Mouse (Mus musculus): Measurements from ENCODE around the gene 1600014C10Rik. TPM values are rescaled to one million over a fixed set of nuclear protein-coding genes. Genes with fewer than 3 reads are reported as not detected.
A peak's percentile ranks its signal among the peaks of the same experiment; 100 is the strongest.

The 1600014C10Rik gene
- polyA plus RNA-seq, 2 experiments: 4.7 to 10.3 TPM

DNA sequence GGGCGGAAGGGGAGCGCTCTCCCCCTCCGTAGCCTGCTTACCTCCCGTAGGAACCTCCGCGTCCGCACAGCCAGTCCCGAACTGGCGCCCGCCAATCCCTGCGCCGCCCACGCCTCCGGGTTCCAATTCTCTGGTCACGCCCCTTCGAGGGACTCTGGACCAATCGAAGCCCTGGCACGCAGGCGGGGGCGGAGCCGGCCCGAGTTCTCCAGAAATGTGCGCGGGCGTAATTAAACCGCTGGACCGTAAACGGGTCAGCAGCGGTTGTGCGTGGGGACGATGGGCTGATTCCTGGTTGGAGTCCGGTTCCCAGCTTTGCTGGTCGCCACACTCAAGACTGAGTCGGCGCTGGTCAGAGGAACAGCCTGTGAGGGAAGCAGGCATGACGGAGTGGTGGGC lies 44.9 kb downstream of the 1600014C10Rik start, which contains the start of gene Plekhf1:
Gene Plekhf1 (minus strand): TSS at position 117 of the 399 bp plus-strand sequence.
- peak within 1 kb of the TSS; percentile 34 for H3K9ac ChIP-seq (replicated peaks)
- H3K27me3 ChIP-seq (ENCODE audit: control insufficient read depth, insufficient read depth, low read length): no peaks in the 10 kb centered on the region
- H3K36me3 ChIP-seq (replicated peaks; ENCODE audit: control insufficient read depth, insufficient read depth, low read depth): no peaks in the 10 kb centered on the region
- H3K27ac ChIP-seq: no peak within 1 kb of the TSS
- peaks cover 0 to 6% of the 10 kb centered on the region in 2 experiments; a peak in 1 of 4 replicates for H3K4me1 ChIP-seq (replicated peaks; ENCODE audit: control insufficient read depth in 2 of 2, insufficient read depth in 2 of 2, low read length in 1 of 2)
- under 1% methylated on average over 36 of the region's 36 CpGs for WGBS (ENCODE audit: insufficient replicate concordance)
- ATAC-seq (ENCODE audit: insufficient read depth) (peak; percentile 92), DNase-seq (ENCODE audit: low read depth in 3 of 3, low spot score in 3 of 3) (peak; percentile 66 to 68 (median 67))
- TF ChIP-seq EP300 (IDR thresholded peaks at IDR 0.05; ENCODE audit: low read depth) (no peak), CTCF (IDR thresholded peaks at IDR 0.05; ENCODE audit: low read depth) (no peak)
- peak within 1 kb of the TSS; percentile 51 to 64 for H3K4me3 ChIP-seq (ENCODE audit: insufficient read depth in 1 of 2, low read depth in 2 of 2, low read length in 2 of 2)
- H3K4me2 ChIP-seq (ENCODE audit: low read depth): peak within 1 kb of the TSS; percentile 71
- no peaks in the 10 kb centered on the region for H3K9me3 ChIP-seq (ENCODE audit: control insufficient read depth, low read length)

DNA sequence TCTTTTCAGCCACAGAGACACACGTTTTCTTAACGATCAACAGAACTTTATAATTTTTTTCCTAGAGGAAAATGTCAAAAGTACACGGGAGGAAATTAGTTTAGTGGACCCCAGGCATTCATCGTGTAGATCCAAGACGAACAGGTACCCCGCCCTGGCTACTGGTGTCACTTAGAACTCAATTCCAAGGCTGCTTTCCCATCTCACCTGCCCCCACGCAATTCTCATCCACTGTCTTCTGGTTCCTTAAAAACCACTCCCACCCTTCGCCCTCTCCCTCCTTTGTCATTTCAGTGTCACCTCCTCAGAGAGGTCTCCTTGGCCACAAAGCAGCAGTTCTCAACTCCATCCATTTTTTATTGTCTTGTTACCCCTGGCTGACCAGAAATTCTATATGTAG lies 45.3 kb downstream of the 1600014C10Rik start:
- 23% methylated on average over 8 of the region's 8 CpGs for WGBS (ENCODE audit: insufficient replicate concordance)
- H3K4me3 ChIP-seq (ENCODE audit: insufficient read depth in 1 of 2, low read depth in 2 of 2, low read length in 2 of 2): peak overlapping the region; percentile 51 to 52
- DNase-seq (ENCODE audit: low read depth in 3 of 3, low spot score in 3 of 3) (no peak), ATAC-seq (ENCODE audit: insufficient read depth) (no peak)
- no peaks in the 10 kb centered on the region for H3K9me3 ChIP-seq (ENCODE audit: control insufficient read depth, low read length)
- no peaks in the 10 kb centered on the region for H3K27me3 ChIP-seq (ENCODE audit: control insufficient read depth, insufficient read depth, low read length)
- no peak overlapping the region for H3K9ac ChIP-seq (replicated peaks)
- no peaks in the 10 kb centered on the region for H3K36me3 ChIP-seq (replicated peaks; ENCODE audit: control insufficient read depth, insufficient read depth, low read depth)
- H3K27ac ChIP-seq: no peak overlapping the region
- peaks cover 0 to 6% of the 10 kb centered on the region in 2 experiments; a peak in 1 of 4 replicates for H3K4me1 ChIP-seq (replicated peaks; ENCODE audit: control insufficient read depth in 2 of 2, insufficient read depth in 2 of 2, low read length in 1 of 2)
- no peak for TF ChIP-seq EP300 (IDR thresholded peaks at IDR 0.05; ENCODE audit: low read depth)
- TF ChIP-seq CTCF (IDR thresholded peaks at IDR 0.05; ENCODE audit: low read depth): no peak
- H3K4me2 ChIP-seq (ENCODE audit: low read depth): peak overlapping the region; percentile 71

DNA sequence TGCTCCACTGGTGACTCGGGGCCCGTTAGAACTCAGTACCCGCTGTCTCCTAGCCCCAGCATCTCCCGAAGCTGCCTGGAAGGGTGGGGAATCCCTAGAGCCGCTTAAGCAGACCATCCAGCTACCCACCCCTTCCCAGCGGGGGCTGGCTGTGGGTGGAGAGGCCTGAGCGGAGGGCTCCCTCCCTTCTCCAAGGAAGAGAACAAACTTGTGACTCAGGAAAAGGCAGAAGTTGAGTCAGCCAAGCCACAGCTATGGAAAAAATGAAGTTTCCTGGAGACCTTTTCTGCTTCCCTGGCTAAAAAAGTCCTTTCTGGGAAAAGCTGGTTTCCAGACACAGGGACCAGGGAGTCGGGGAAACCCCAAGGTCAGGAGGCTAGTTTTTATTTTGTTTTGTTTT lies 47.3 kb downstream of the 1600014C10Rik start:
- no peak overlapping the region for H3K9ac ChIP-seq (replicated peaks)
- no peaks in the 10 kb centered on the region for H3K27me3 ChIP-seq (ENCODE audit: control insufficient read depth, insufficient read depth, low read length)
- H3K4me3 ChIP-seq (ENCODE audit: insufficient read depth in 1 of 2, low read depth in 2 of 2, low read length in 2 of 2): no peak overlapping the region
- H3K36me3 ChIP-seq (replicated peaks; ENCODE audit: control insufficient read depth, insufficient read depth, low read depth): no peaks in the 10 kb centered on the region
- H3K4me2 ChIP-seq (ENCODE audit: low read depth): no peak overlapping the region
- DNase-seq (ENCODE audit: low read depth in 3 of 3, low spot score in 3 of 3) (no peak), ATAC-seq (ENCODE audit: insufficient read depth) (no peak)
- H3K4me1 ChIP-seq (replicated peaks; ENCODE audit: control insufficient read depth in 2 of 2, insufficient read depth in 2 of 2, low read length in 1 of 2): peaks cover 0 to 3% of the 10 kb centered on the region in 2 experiments; a peak in 1 of 4 replicates
- TF ChIP-seq EP300 (IDR thresholded peaks at IDR 0.05; ENCODE audit: low read depth) (no peak), CTCF (IDR thresholded peaks at IDR 0.05; ENCODE audit: low read depth) (no peak)
- no peak overlapping the region for H3K27ac ChIP-seq
- WGBS (ENCODE audit: insufficient replicate concordance): 23% methylated on average over 8 of the region's 8 CpGs
- no peaks in the 10 kb centered on the region for H3K9me3 ChIP-seq (ENCODE audit: control insufficient read depth, low read length)

DNA sequence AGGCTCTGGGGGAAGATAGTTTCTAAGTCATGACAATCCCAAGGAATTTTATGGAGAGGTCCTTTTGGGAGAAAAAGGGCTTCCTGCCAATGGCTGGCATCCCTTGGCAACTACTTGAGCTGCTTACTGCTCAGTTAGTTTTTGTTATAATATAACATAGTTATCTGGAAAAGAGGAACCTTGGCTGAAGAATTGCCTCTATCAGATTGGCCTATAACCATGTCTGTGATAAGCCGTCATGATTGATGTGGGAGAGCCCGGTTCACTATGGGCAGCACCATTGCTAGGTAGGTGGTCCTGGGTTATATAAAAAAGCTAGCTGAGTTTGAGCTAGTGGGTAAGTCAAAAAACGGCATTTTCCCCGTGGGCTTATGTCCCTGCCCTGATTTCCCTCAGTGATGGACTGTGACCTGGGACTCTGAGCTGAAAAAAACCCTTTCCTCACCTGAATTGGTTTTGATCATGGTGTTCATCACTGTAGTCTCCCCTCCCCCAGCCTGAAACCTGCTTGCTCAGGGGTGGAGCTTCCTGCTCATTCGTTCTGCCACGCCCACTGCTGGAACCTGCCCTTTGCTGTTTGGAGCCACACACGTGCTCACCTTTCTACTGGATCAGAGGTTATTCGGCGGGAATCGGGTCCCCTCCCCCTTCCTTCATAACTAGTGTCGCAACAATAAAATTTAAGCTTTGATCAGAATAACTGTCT lies 53.5 kb downstream of the 1600014C10Rik start:
- no peaks in the 10 kb centered on the region for H3K36me3 ChIP-seq (replicated peaks; ENCODE audit: control insufficient read depth, insufficient read depth, low read depth)
- H3K4me3 ChIP-seq (ENCODE audit: insufficient read depth in 1 of 2, low read depth in 2 of 2, low read length in 2 of 2): no peak overlapping the region
- ATAC-seq (ENCODE audit: insufficient read depth): no peak
- H3K27me3 ChIP-seq (ENCODE audit: control insufficient read depth, insufficient read depth, low read length): no peaks in the 10 kb centered on the region
- H3K9me3 ChIP-seq (ENCODE audit: control insufficient read depth, low read length): no peaks in the 10 kb centered on the region
- 24% methylated on average over 11 of the region's 11 CpGs for WGBS (ENCODE audit: insufficient replicate concordance)
- DNase-seq (ENCODE audit: low read depth in 3 of 3, low spot score in 3 of 3): no peak
- H3K4me2 ChIP-seq (ENCODE audit: low read depth): no peak overlapping the region
- TF ChIP-seq EP300 (IDR thresholded peaks at IDR 0.05; ENCODE audit: low read depth) (no peak), CTCF (IDR thresholded peaks at IDR 0.05; ENCODE audit: low read depth) (no peak)
- no peak overlapping the region for H3K9ac ChIP-seq (replicated peaks)
- no peaks in the 10 kb centered on the region for H3K4me1 ChIP-seq (replicated peaks; ENCODE audit: control insufficient read depth in 2 of 2, insufficient read depth in 2 of 2, low read length in 1 of 2)
- no peak overlapping the region for H3K27ac ChIP-seq

DNA sequence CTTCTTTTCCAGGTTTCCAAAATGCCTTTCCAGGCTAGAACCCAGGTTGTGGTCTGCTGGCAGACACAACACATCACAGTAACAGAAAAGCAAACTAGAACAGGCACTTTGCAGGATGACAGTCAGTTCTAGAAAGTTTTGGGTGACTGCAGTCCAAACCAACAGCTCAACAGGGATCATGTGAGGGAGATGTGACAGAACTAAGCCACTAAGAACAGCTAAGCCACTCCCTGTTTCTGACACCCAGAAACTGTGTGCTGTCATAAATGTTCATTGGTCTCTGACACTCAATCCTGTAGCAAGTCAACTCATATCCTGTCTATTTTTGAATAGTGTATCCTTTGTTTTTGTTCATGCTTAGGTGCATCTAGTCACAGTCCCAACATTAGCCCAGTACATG lies 54.1 kb downstream of the 1600014C10Rik start:
- Histone ChIP-seq H3K36me3 (replicated peaks; ENCODE audit: control insufficient read depth, insufficient read depth, low read depth) (no peaks in the 10 kb centered on the region), H3K9me3 (ENCODE audit: control insufficient read depth, low read length) (no peaks in the 10 kb centered on the region), H3K4me2 (ENCODE audit: low read depth) (no peak overlapping the region), H3K4me3 (ENCODE audit: insufficient read depth in 1 of 2, low read depth in 2 of 2, low read length in 2 of 2) (no peak overlapping the region), H3K4me1 (replicated peaks; ENCODE audit: control insufficient read depth in 2 of 2, insufficient read depth in 2 of 2, low read length in 1 of 2) (no peaks in the 10 kb centered on the region), H3K27ac (no peak overlapping the region), H3K9ac (replicated peaks) (no peak overlapping the region), H3K27me3 (ENCODE audit: control insufficient read depth, insufficient read depth, low read length) (no peaks in the 10 kb centered on the region)
- ATAC-seq (ENCODE audit: insufficient read depth): no peak
- no peak for DNase-seq (ENCODE audit: low read depth in 3 of 3, low spot score in 3 of 3)
- TF ChIP-seq EP300 (IDR thresholded peaks at IDR 0.05; ENCODE audit: low read depth) (no peak), CTCF (IDR thresholded peaks at IDR 0.05; ENCODE audit: low read depth) (no peak)
